Mouse (Mus musculus): Measurements from ENCODE around the gene Gnai2.

DNA sequence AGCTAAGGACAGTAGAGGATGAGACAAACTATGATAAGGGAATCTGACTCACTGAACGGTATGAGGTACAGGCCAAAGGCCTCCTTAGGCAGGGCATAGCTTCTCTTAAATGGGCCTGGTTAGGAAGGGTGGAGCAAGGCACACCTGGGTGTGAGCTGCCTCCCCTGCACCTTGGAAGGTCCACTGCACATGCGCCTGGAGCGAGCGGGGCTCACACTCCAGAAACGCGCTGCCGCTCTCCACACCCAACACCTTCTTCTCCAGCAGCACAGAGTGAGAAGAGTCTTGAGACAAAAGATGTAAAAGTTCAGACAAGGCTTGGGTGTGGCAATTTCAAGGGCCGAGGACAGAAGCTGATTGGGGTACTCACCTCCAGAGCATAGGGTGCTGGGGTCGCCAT lies 35.7 kb downstream of the Gnai2 start:
- TF ChIP-seq CTCF (IDR thresholded peaks at IDR 0.05; ENCODE audit: low read depth, low read length): no peak
- TF ChIP-seq GATA1 (IDR thresholded peaks at IDR 0.05; ENCODE audit: borderline replicate concordance, low read length): no peak
